Mouse (Mus musculus) olfactory bulb, adult 2 months (tissue): ENCODE results near the gene Vmn2r108. TPM values are rescaled to one million over a fixed set of nuclear protein-coding genes. Genes with fewer than 3 reads are reported as not detected.
"Not testable (repeated sequence)": the region's sequence is repeated elsewhere in the genome, so short reads cannot be mapped to it uniquely, and the experiment has no call there.

Source experiments
- H3K27ac ChIP-seq: fragments of 200-500 bp; 2 replicates; pipeline ENCODE4 v1.5.1; 2012; ENCODE audit warnings: low read depth, low read length; ENCODE audit not compliant: insufficient read depth
- H3K4me1 ChIP-seq: fragments of 200-500 bp; 2 replicates; pipeline ENCODE4 v1.6.1; 2012; ENCODE audit warnings: low read length; ENCODE audit not compliant: control insufficient read depth, insufficient read depth
- H3K4me3 ChIP-seq: fragments of 200-500 bp; 2 replicates; pipeline ENCODE4 v1.5.1; 2012; ENCODE audit warnings: mild to moderate bottlenecking, low read depth, low read length, moderate library complexity; ENCODE audit not compliant: insufficient read depth
- CTCF ChIP-seq: fragments of 200-500 bp; IDR thresholded peaks from 2 replicates; pipeline ENCODE4 v1.5.1; 2012; ENCODE audit warnings: low read depth, mild to moderate bottlenecking, low read length, moderate library complexity; ENCODE audit not compliant: insufficient read depth
- POLR2A ChIP-seq: fragments of 200-500 bp; IDR thresholded peaks from 2 replicates; pipeline ENCODE4 v1.6.1; 2012; ENCODE audit warnings: mild to moderate bottlenecking, low read depth, low read length, moderate library complexity; ENCODE audit not compliant: insufficient read depth
- WGBS: fragments of 180-500 bp; shearing (Covaris S2); methylation state at CpG from one replicate; pipeline ENCODE4 v1.1.7; 2018; 5-methylcytosine and 5-hydroxymethylcytosine counted together
- polyA plus RNA-seq: library from polyadenylated mRNA; stranded (reverse); fragments of >200 nt; gene quantifications from 2 replicates; pipeline ENCODE4 v1.2.4, GENCODE M21; 2012; ENCODE audit warnings: low replicate concordance; ENCODE audit not compliant: missing spikeins, insufficient read depth, insufficient read length

The Vmn2r108 gene
- polyA plus RNA-seq, result not detected in 2 replicates

DNA sequence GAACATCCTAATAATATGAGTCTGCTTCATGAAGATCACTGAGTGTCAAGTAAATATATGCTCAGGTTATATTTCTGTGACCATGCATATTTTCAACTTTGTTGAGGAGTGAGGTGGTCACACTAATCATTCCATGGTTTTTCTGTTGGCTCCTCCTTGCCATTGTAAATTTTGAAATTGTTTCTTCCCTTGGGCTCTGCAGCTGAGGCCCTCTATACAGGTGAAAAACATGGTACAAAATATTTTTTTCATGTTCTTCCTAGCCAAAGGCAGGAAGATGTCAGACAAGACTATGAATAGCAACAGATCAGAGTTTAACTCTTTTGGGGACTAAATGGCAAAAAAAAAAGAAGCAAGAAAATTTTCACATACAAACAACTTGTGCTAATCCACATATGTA, at the start of gene Vmn2r108:
Gene Vmn2r108, minus strand, starts transcription at position 101 of the 400 bp plus-strand sequence.
- TF ChIP-seq CTCF (no peak), POLR2A (no peak)
- Histone ChIP-seq H3K4me3 (no peak within 1 kb of the TSS), H3K4me1 (no peaks in the 10 kb centered on the region), H3K27ac (no peak within 1 kb of the TSS)

- H3K4me1 ChIP-seq, H3K4me3 ChIP-seq, H3K27ac ChIP-seq: not testable (repeated sequence)
These were observed 27.1 kb upstream of the Vmn2r108 start for GRCm38 (mm10) chr17:20508247-20508646.

DNA sequence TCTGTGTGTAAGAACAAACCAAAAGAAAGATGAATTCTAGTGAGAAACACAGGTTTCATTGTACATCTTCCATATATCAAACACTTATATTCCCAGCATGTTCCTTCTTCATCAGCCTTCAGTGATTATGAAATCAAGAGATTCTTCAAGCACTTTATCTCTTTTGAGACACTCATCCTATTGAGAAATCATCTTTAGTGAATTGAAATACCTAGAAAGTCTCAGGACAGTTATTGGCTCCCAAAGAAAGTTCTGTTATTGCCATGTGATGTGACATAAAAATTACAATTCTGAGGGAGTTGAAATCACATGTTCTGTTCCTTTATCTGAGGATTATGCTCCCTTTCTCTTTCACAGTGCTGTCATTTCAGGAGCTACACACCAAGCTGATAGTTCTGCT, 16.7 kb upstream of the Vmn2r108 start, which contains the start of gene Vmn1r225:
Gene Vmn1r225, plus strand, starts transcription at position 301 of the 400 bp plus-strand sequence.
- Histone ChIP-seq H3K27ac (no peak within 1 kb of the TSS), H3K4me1 (no peaks in the 10 kb centered on the region), H3K4me3 (no peak within 1 kb of the TSS)
- no peak for TF ChIP-seq CTCF

- Histone ChIP-seq H3K27ac (no peak overlapping the region), H3K4me3 (no peak overlapping the region), H3K4me1 (no peaks in the 10 kb centered on the region)
- WGBS, result 67% methylated on average over 3 of the region's 3 CpGs
- TF ChIP-seq CTCF, result no peak
- TF ChIP-seq POLR2A, result no peak
These were observed 7.8 kb downstream of the Vmn2r108 start for GRCm38 (mm10) chr17:20473311-20473710.

DNA sequence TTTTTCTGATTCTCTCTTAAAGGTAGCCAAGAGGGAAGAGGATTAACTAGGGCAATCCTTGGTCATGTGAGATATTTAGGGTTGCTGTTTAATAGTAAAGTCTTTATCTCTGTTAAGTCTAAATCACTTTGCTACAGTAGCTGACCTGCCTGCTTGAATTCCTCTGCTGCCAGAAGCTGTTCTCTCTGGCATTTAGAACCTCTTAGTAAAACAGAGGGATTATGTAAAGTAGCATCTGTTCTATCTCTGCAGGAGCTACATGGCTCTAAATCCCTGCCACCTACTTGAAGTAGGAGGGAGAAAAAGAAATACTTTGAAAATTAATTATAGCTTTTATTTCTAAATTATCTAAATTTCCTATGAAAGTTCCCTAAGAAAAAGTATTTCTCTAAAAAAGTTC, 41.9 kb downstream of the Vmn2r108 start:
- Histone ChIP-seq H3K27ac (no peak overlapping the region), H3K4me1 (no peaks in the 10 kb centered on the region), H3K4me3 (no peak overlapping the region)
- TF ChIP-seq CTCF (no peak), POLR2A (no peak)

DNA sequence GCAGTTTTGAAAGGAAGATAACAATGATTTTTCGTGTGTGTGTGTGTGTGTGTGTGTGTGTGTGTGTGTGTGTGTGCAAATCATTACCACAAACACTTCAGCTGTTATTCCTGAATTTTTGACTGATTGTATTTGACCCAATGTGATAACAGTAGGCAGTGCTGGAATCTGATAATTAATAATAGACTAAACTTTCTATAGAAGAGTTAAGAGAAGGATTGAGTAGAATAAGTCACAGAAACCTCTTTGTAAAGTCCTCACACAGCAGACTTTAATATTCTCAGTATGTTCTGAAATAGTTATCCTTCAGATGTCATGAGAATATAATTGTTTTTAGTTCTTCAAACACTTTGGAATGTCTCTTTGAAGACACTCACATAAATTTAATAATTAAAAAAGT, 67.3 kb downstream of the Vmn2r108 start, which contains the start of gene Vmn1r224:
Gene Vmn1r224, plus strand, starts transcription at position 301 of the 400 bp plus-strand sequence.
- Histone ChIP-seq H3K27ac (no peak within 1 kb of the TSS), H3K4me3 (no peak within 1 kb of the TSS), H3K4me1 (no peaks in the 10 kb centered on the region)
- WGBS, result 12% methylated on average over 1 of the region's 1 CpGs
- TF ChIP-seq CTCF (no peak), POLR2A (no peak)

Other genes with a start within 250 kb of the Vmn2r108 start
- gene Vmn2r105, start 246.3 kb downstream of the Vmn2r108 start, polyA plus RNA-seq, result not detected in 2 replicates
- gene Vmn2r106, start 195.8 kb downstream of the Vmn2r108 start, polyA plus RNA-seq, result not detected in 2 replicates
- not detected in 2 replicates for gene Vmn2r107, start 136.1 kb downstream of the Vmn2r108 start, polyA plus RNA-seq
- not detected in 2 replicates for gene Vmn1r224, start 67.2 kb downstream of the Vmn2r108 start, polyA plus RNA-seq
- not detected in 2 replicates for gene Vmn1r225, start 16.8 kb upstream of the Vmn2r108 start, polyA plus RNA-seq
- not detected in 2 replicates for gene Vmn2r109, start 83.4 kb upstream of the Vmn2r108 start, polyA plus RNA-seq
- not detected in 2 replicates for gene Vmn2r110, start 115.1 kb upstream of the Vmn2r108 start, polyA plus RNA-seq
- not detected in 2 replicates for gene Fpr-rs3, start 143.5 kb upstream of the Vmn2r108 start, polyA plus RNA-seq
- not detected in 2 replicates for gene Vmn1r226, start 201.5 kb upstream of the Vmn2r108 start, polyA plus RNA-seq
- not detected in 2 replicates for gene Vmn1r227, start 248.5 kb upstream of the Vmn2r108 start, polyA plus RNA-seq